Mouse (Mus musculus) limb, embryonic 10.5 days (tissue): ENCODE data around the gene Map7d3. TPM values are rescaled to one million over a fixed set of nuclear protein-coding genes. Genes with fewer than 3 reads are reported as not detected.

ENCODE experiments used
- DNase-seq: peaks from one replicate; pipeline ENCODE4 v3.0.0-alpha.2; 2017; ENCODE audit warnings: low spot score
- H3K27ac ChIP-seq: fragments of 300-500 bp; sonication (generic); 2 replicates; pipeline ENCODE4 v1.5.1; 2016; ENCODE audit warnings: mild to moderate bottlenecking
- H3K27me3 ChIP-seq: fragments of 300-500 bp; sonication (generic); 2 replicates; pipeline ENCODE4 v1.6.1; 2016; ENCODE audit warnings: low read depth, mild to moderate bottlenecking; ENCODE audit not compliant: poor library complexity, severe bottlenecking
- H3K36me3 ChIP-seq: fragments of 300-500 bp; sonication (generic); 2 replicates; pipeline ENCODE4 v1.6.1; 2016; ENCODE audit warnings: mild to moderate bottlenecking, moderate library complexity
- H3K4me1 ChIP-seq: fragments of 300-500 bp; sonication (generic); 2 replicates; pipeline ENCODE4 v1.6.1; 2016
- H3K4me3 ChIP-seq: fragments of 300-500 bp; sonication (generic); 2 replicates; pipeline ENCODE4 v1.5.1; 2016; ENCODE audit warnings: mild to moderate bottlenecking, moderate library complexity
- H3K9me3 ChIP-seq: fragments of 300-500 bp; sonication (generic); replicated peaks from 2 replicates; pipeline ENCODE4 v1.6.1; 2016; ENCODE audit warnings: mild to moderate bottlenecking
- WGBS: fragments of 180-500 bp; shearing (Covaris S2); methylation state at CpG from one replicate; pipeline ENCODE4 v1.1.7; 2016; 5-methylcytosine and 5-hydroxymethylcytosine counted together
- polyA plus RNA-seq: library from polyadenylated mRNA; unstranded; fragments of >200 nt; fragmentation: Nextera tagmentation; extraction: Ambion mirVana; gene quantifications from 2 replicates; pipeline ENCODE4 v1.2.1, GENCODE M21; 2016

Gene Map7d3
- 1.9 and 2.0 TPM in 2 replicates for polyA plus RNA-seq

- DNase-seq = peak; percentile 41
- 14% methylated on average over 35 of the region's 35 CpGs for WGBS
- Histone ChIP-seq H3K9me3 (no peaks in the 10 kb centered on the region), H3K27ac (no peak within 1 kb of the TSS), H3K27me3 (no peaks in the 10 kb centered on the region), H3K36me3 (no peaks in the 10 kb centered on the region), H3K4me3 (peak within 1 kb of the TSS; percentile 57), H3K4me1 (no peaks in the 10 kb centered on the region)
Observed at GRCm38 (mm10) chrX:56821765-56822603, at the start of gene Map7d3. TSS of gene Map7d3 (minus strand) at chrX:56822326.

GRCm38 (mm10) chrX:56869863-56870262 is 47.7 kb upstream of the Map7d3 start, which contains the start of gene Adgrg4:
TSS of gene Adgrg4 (plus strand) at chrX:56870163.
- H3K27ac ChIP-seq = no peak within 1 kb of the TSS
- no peak for DNase-seq
- H3K4me3 ChIP-seq = no peak within 1 kb of the TSS
- no peaks in the 10 kb centered on the region for H3K27me3 ChIP-seq
- no peaks in the 10 kb centered on the region for H3K36me3 ChIP-seq
- H3K9me3 ChIP-seq = no peaks in the 10 kb centered on the region
- WGBS = 90% methylated on average over 2 of the region's 2 CpGs
- no peaks in the 10 kb centered on the region for H3K4me1 ChIP-seq

- WGBS = 71% methylated on average over 5 of the region's 5 CpGs
- DNase-seq = no peak
Observed at GRCm38 (mm10) chrX:56841255-56841654, 19.1 kb upstream of the Map7d3 start.

GRCm38 (mm10) chrX:56839369-56839768 is 17.2 kb upstream of the Map7d3 start:
- no peaks in the 10 kb centered on the region for H3K4me1 ChIP-seq
- no peak for DNase-seq
- H3K27me3 ChIP-seq = no peaks in the 10 kb centered on the region
- no peaks in the 10 kb centered on the region for H3K9me3 ChIP-seq
- H3K4me3 ChIP-seq = no peak overlapping the region
- H3K36me3 ChIP-seq = no peaks in the 10 kb centered on the region
- no peak overlapping the region for H3K27ac ChIP-seq

More at GRCm38 (mm10) chrX:56841255-56841654, 19.1 kb upstream of the Map7d3 start:
- no peaks in the 10 kb centered on the region for H3K27me3 ChIP-seq
- no peaks in the 10 kb centered on the region for H3K4me1 ChIP-seq
- H3K27ac ChIP-seq = no peak overlapping the region
- no peaks in the 10 kb centered on the region for H3K36me3 ChIP-seq
- H3K9me3 ChIP-seq = no peaks in the 10 kb centered on the region
- H3K4me3 ChIP-seq = no peak overlapping the region

GRCm38 (mm10) chrX:56835842-56836241 is 13.7 kb upstream of the Map7d3 start:
- Histone ChIP-seq H3K36me3 (no peaks in the 10 kb centered on the region), H3K4me1 (no peaks in the 10 kb centered on the region), H3K27ac (no peak overlapping the region), H3K9me3 (no peaks in the 10 kb centered on the region), H3K4me3 (no peak overlapping the region), H3K27me3 (no peaks in the 10 kb centered on the region)
- DNase-seq = no peak
- 83% methylated on average over 6 of the region's 6 CpGs for WGBS

GRCm38 (mm10) chrX:56827492-56827891 is 5.4 kb upstream of the Map7d3 start:
- no peak for DNase-seq

GRCm38 (mm10) chrX:56791268-56791667 is 30.9 kb downstream of the Map7d3 start:
- H3K36me3 ChIP-seq = peaks cover 17% of the 10 kb centered on the region
- peak; percentile 60 for DNase-seq
- no peaks in the 10 kb centered on the region for H3K4me1 ChIP-seq
- H3K4me3 ChIP-seq = no peak overlapping the region
- no peaks in the 10 kb centered on the region for H3K27me3 ChIP-seq
- H3K27ac ChIP-seq = no peak overlapping the region
- 61% methylated on average over 15 of the region's 15 CpGs for WGBS
- H3K9me3 ChIP-seq = no peaks in the 10 kb centered on the region

More at GRCm38 (mm10) chrX:56827492-56827891, 5.4 kb upstream of the Map7d3 start:
- H3K4me3 ChIP-seq = no peak overlapping the region
- no peaks in the 10 kb centered on the region for H3K9me3 ChIP-seq
- no peaks in the 10 kb centered on the region for H3K36me3 ChIP-seq
- H3K4me1 ChIP-seq = no peaks in the 10 kb centered on the region
- 86% methylated on average over 6 of the region's 6 CpGs for WGBS
- no peaks in the 10 kb centered on the region for H3K27me3 ChIP-seq
- H3K27ac ChIP-seq = no peak overlapping the region

GRCm38 (mm10) chrX:56790591-56790990 is 31.5 kb downstream of the Map7d3 start:
- H3K27ac ChIP-seq = no peak overlapping the region
- 93% methylated on average over 4 of the region's 4 CpGs for WGBS
- H3K36me3 ChIP-seq = peaks cover 17% of the 10 kb centered on the region
- H3K27me3 ChIP-seq = no peaks in the 10 kb centered on the region
- H3K4me3 ChIP-seq = no peak overlapping the region
- H3K9me3 ChIP-seq = no peaks in the 10 kb centered on the region
- no peak for DNase-seq
- no peaks in the 10 kb centered on the region for H3K4me1 ChIP-seq

GRCm38 (mm10) chrX:56787486-56787885 is 34.6 kb downstream of the Map7d3 start:
- 88% methylated on average over 3 of the region's 3 CpGs for WGBS
- Histone ChIP-seq H3K36me3 (peaks cover 10% of the 10 kb centered on the region; the same call in 1 of the 2 replicates), H3K4me3 (no peak overlapping the region), H3K27ac (no peak overlapping the region), H3K27me3 (no peaks in the 10 kb centered on the region), H3K9me3 (no peaks in the 10 kb centered on the region), H3K4me1 (no peaks in the 10 kb centered on the region)
- no peak for DNase-seq

- Histone ChIP-seq H3K4me1 (no peaks in the 10 kb centered on the region), H3K27me3 (no peaks in the 10 kb centered on the region), H3K4me3 (no peak overlapping the region), H3K27ac (no peak overlapping the region), H3K36me3 (peaks cover 10% of the 10 kb centered on the region; the same call in 1 of the 2 replicates), H3K9me3 (no peaks in the 10 kb centered on the region)
- WGBS = 76% methylated on average over 6 of the region's 6 CpGs
- DNase-seq = no peak
Observed at GRCm38 (mm10) chrX:56786281-56787061, 35.7 kb downstream of the Map7d3 start.

- Histone ChIP-seq H3K4me3 (no peak overlapping the region), H3K9me3 (no peaks in the 10 kb centered on the region), H3K4me1 (no peaks in the 10 kb centered on the region), H3K27me3 (no peaks in the 10 kb centered on the region), H3K27ac (no peak overlapping the region), H3K36me3 (no peaks in the 10 kb centered on the region)
- DNase-seq = no peak
- WGBS = 87% methylated on average over 4 of the region's 4 CpGs
Observed at GRCm38 (mm10) chrX:56773329-56773728, 48.8 kb downstream of the Map7d3 start.

GRCm38 (mm10) chrX:56771751-56772150 is 50.4 kb downstream of the Map7d3 start:
- no peak overlapping the region for H3K4me3 ChIP-seq
- H3K27me3 ChIP-seq = no peaks in the 10 kb centered on the region
- H3K9me3 ChIP-seq = no peaks in the 10 kb centered on the region
- 67% methylated on average over 1 of the region's 1 CpGs for WGBS
- no peaks in the 10 kb centered on the region for H3K36me3 ChIP-seq
- H3K4me1 ChIP-seq = no peaks in the 10 kb centered on the region
- no peak overlapping the region for H3K27ac ChIP-seq
- DNase-seq = no peak

GRCm38 (mm10) chrX:56769838-56770237 is 52.3 kb downstream of the Map7d3 start:
- no peaks in the 10 kb centered on the region for H3K4me1 ChIP-seq
- no peak for DNase-seq
- no peaks in the 10 kb centered on the region for H3K36me3 ChIP-seq

More at GRCm38 (mm10) chrX:56769838-56770237, 52.3 kb downstream of the Map7d3 start:
- Histone ChIP-seq H3K4me3 (no peak overlapping the region), H3K27ac (no peak overlapping the region), H3K27me3 (no peaks in the 10 kb centered on the region), H3K9me3 (no peaks in the 10 kb centered on the region)
